Mouse (Mus musculus): ENCODE data around the gene Gas1. TPM values are rescaled to one million over a fixed set of nuclear protein-coding genes. Genes with fewer than 3 reads are reported as not detected.

The Gas1 gene
- polyA plus RNA-seq, 1 experiment, result 25.7 TPM

DNA sequence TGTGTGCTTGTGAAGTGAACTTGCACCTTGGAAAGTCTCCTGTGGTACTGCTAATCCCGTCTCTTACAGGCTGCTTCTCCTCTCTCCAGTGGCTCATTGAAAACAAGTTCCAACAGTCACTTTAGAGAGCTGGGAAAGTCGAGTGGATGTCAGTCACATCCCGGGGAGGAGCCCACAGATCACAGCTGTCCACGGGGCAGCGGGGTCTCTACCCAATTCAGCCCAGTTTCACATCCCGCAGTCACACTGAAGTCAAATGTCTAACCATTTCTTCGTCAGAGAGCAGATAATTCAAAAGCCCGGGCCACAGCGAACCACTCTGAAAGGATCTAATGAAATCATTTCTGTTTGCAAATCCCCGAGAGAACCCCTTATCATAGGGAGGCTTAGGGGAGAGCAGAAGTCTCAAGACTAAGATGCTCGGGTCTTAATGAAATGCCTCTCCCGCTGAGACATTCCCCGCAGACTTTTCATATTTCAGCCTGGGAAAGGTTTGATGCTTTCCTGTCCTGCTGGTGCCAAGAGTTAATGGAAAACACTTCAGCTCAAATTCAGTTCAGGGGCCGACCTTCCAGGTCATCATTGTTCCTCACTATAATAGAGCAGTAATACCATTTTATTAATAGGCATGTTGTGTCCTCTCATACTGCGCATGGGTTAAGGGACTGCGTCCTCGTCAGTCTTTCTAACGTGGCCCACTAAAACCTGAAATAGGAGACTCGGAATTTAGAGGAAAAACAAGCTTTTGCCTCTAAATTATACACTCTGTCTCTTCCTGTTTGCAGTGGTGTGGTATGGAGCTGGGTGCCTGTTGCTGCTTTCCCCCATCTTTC is 20.7 kb downstream of the Gas1 start:
- no peaks in the 10 kb centered on the region for H3K36me3 ChIP-seq (ENCODE audit: control insufficient read depth, insufficient read depth)
- no peaks in the 10 kb centered on the region for H3K79me2 ChIP-seq (ENCODE audit: control insufficient read depth, insufficient read depth)
- no peaks in the 10 kb centered on the region for H3K27me3 ChIP-seq (ENCODE audit: control insufficient read depth, insufficient read depth, insufficient read length)
- no peak overlapping the region for H3K4me2 ChIP-seq (ENCODE audit: low read depth)
- H3K4me3 ChIP-seq, result no peak overlapping the region
- H3ac ChIP-seq (ENCODE audit: control insufficient read depth, insufficient read length), result no peak overlapping the region
- no peak for TF ChIP-seq TCF12 (IDR thresholded peaks at IDR 0.05; ENCODE audit: insufficient read depth, poor library complexity, severe bottlenecking)

DNA sequence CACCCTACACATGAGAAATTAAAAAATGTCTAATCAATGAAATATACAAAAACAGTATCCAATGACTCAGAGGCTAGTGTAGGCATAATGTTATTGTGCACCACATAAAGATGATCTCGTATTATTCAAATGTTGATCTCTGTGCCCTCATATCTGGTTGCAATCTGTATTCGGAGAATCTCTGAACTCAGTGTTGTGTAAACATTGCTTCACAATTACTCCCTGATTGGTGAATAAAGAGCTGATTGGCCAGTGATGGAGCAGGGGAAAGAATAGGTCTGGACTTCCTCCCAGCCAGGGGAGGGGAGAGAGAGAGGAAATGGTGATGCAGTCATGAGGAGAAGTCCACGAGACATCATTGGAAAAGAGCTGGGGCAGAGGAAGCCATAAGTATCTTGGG is 23.0 kb downstream of the Gas1 start:
- TF ChIP-seq CEBPB (IDR thresholded peaks at IDR 0.05; ENCODE audit: insufficient read depth, poor library complexity, severe bottlenecking) (no peak), TCF12 (IDR thresholded peaks at IDR 0.05; ENCODE audit: insufficient read depth, poor library complexity, severe bottlenecking) (no peak), TCF3 (IDR thresholded peaks at IDR 0.05; ENCODE audit: insufficient read length, low read depth) (no peak), MYOD1 (IDR thresholded peaks at IDR 0.05; ENCODE audit: control insufficient read depth in 1 of 3, insufficient read length in 2 of 3, low read depth in 2 of 3) (no peak), MAX (IDR thresholded peaks at IDR 0.05; ENCODE audit: low read depth) (no peak), MYOG (IDR thresholded peaks at IDR 0.05; ENCODE audit: control insufficient read depth in 1 of 3, insufficient read depth in 1 of 3, insufficient read length in 2 of 3, low read depth in 2 of 3) (no peak), USF1 (IDR thresholded peaks at IDR 0.05; ENCODE audit: low read depth) (no peak), REST (IDR thresholded peaks at IDR 0.05; ENCODE audit: insufficient read depth, insufficient read length) (no peak), SRF (IDR thresholded peaks at IDR 0.05; ENCODE audit: control insufficient read depth, insufficient read length, low read depth) (no peak), E2F4 (IDR thresholded peaks at IDR 0.05; ENCODE audit: insufficient read depth) (no peak), POLR2A (IDR thresholded peaks at IDR 0.05; ENCODE audit: insufficient read length, low read depth) (no peak), POLR2AphosphoS2 (IDR thresholded peaks at IDR 0.05; ENCODE audit: insufficient read length, low read depth) (no peak)
- no peak overlapping the region for H3K4me2 ChIP-seq (ENCODE audit: low read depth)
- H3K36me3 ChIP-seq (ENCODE audit: control insufficient read depth, insufficient read depth), result no peaks in the 10 kb centered on the region
- no peak overlapping the region for H3K4me3 ChIP-seq
- H3K79me2 ChIP-seq (ENCODE audit: control insufficient read depth, insufficient read depth), result no peaks in the 10 kb centered on the region
- no peak overlapping the region for H3ac ChIP-seq (ENCODE audit: control insufficient read depth, insufficient read length)
- no peaks in the 10 kb centered on the region for H3K27me3 ChIP-seq (ENCODE audit: control insufficient read depth, insufficient read depth, insufficient read length)

DNA sequence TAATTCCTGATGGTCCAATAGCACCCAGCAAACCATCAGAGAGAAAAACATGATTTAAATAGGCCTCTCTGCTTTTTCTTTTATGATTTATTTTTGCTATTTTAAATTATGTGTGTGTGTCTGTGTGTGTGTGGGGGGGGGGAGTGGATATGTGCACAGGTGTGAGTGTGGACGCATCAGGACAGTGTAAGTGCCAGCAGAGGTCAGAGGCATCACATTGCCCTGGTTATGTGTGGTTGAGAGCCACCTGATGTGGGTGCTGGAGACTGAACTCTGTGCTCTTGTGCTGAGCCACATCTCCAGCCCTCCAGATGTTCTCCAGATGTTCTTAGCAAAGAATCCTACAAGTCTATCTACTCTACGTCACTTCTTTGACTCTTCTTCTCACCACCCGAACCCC is 28.9 kb downstream of the Gas1 start:
- TF ChIP-seq MYOD1 (IDR thresholded peaks at IDR 0.05; ENCODE audit: control insufficient read depth in 1 of 3, insufficient read length in 2 of 3, low read depth in 2 of 3) (no peak), E2F4 (IDR thresholded peaks at IDR 0.05; ENCODE audit: insufficient read depth) (no peak), TCF3 (IDR thresholded peaks at IDR 0.05; ENCODE audit: insufficient read length, low read depth) (no peak), MYOG (IDR thresholded peaks at IDR 0.05; ENCODE audit: control insufficient read depth in 1 of 3, insufficient read depth in 1 of 3, insufficient read length in 2 of 3, low read depth in 2 of 3) (no peak), REST (IDR thresholded peaks at IDR 0.05; ENCODE audit: insufficient read depth, insufficient read length) (no peak), USF1 (IDR thresholded peaks at IDR 0.05; ENCODE audit: low read depth) (no peak), SRF (IDR thresholded peaks at IDR 0.05; ENCODE audit: control insufficient read depth, insufficient read length, low read depth) (no peak), POLR2AphosphoS2 (IDR thresholded peaks at IDR 0.05; ENCODE audit: insufficient read length, low read depth) (no peak), CEBPB (IDR thresholded peaks at IDR 0.05; ENCODE audit: insufficient read depth, poor library complexity, severe bottlenecking) (no peak), MAX (IDR thresholded peaks at IDR 0.05; ENCODE audit: low read depth) (no peak), TCF12 (IDR thresholded peaks at IDR 0.05; ENCODE audit: insufficient read depth, poor library complexity, severe bottlenecking) (no peak), POLR2A (IDR thresholded peaks at IDR 0.05; ENCODE audit: insufficient read length, low read depth) (no peak)
- H3K4me2 ChIP-seq (ENCODE audit: low read depth), result no peak overlapping the region

DNA sequence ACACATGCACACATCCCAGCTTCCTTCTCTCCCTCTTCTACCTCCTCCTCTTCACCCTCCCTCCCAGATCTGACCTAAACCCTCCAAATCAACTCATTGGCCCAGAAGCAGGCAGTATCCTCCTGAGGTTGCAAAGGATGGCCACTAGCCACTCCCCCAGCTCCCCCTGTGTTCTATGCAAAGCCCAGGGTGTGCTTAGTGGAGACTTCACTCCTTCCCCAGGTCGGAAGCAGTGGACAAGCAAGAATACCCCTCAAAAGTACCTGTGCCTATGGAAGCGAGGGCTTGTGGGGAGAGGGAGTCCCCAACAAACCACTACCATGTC is 29.3 kb downstream of the Gas1 start:
- no peak for TF ChIP-seq MYOD1 (IDR thresholded peaks at IDR 0.05; ENCODE audit: control insufficient read depth in 1 of 3, insufficient read length in 2 of 3, low read depth in 2 of 3)
- TF ChIP-seq USF1 (IDR thresholded peaks at IDR 0.05; ENCODE audit: low read depth), result no peak
- no peak for TF ChIP-seq E2F4 (IDR thresholded peaks at IDR 0.05; ENCODE audit: insufficient read depth)
- TF ChIP-seq CEBPB (IDR thresholded peaks at IDR 0.05; ENCODE audit: insufficient read depth, poor library complexity, severe bottlenecking), result no peak
- TF ChIP-seq POLR2AphosphoS2 (IDR thresholded peaks at IDR 0.05; ENCODE audit: insufficient read length, low read depth), result no peak
- no peak for TF ChIP-seq POLR2A (IDR thresholded peaks at IDR 0.05; ENCODE audit: insufficient read length, low read depth)
- TF ChIP-seq SRF (IDR thresholded peaks at IDR 0.05; ENCODE audit: control insufficient read depth, insufficient read length, low read depth), result no peak
- no peak for TF ChIP-seq MYOG (IDR thresholded peaks at IDR 0.05; ENCODE audit: control insufficient read depth in 1 of 3, insufficient read depth in 1 of 3, insufficient read length in 2 of 3, low read depth in 2 of 3)
- TF ChIP-seq REST (IDR thresholded peaks at IDR 0.05; ENCODE audit: insufficient read depth, insufficient read length), result no peak
- no peak for TF ChIP-seq TCF3 (IDR thresholded peaks at IDR 0.05; ENCODE audit: insufficient read length, low read depth)
- TF ChIP-seq TCF12 (IDR thresholded peaks at IDR 0.05; ENCODE audit: insufficient read depth, poor library complexity, severe bottlenecking), result no peak
- no peak for TF ChIP-seq MAX (IDR thresholded peaks at IDR 0.05; ENCODE audit: low read depth)
- Histone ChIP-seq H3K4me2 (ENCODE audit: low read depth) (no peak overlapping the region), H3K79me2 (ENCODE audit: control insufficient read depth, insufficient read depth) (no peaks in the 10 kb centered on the region), H3K36me3 (ENCODE audit: control insufficient read depth, insufficient read depth) (no peaks in the 10 kb centered on the region), H3K27me3 (ENCODE audit: control insufficient read depth, insufficient read depth, insufficient read length) (no peaks in the 10 kb centered on the region), H3ac (ENCODE audit: control insufficient read depth, insufficient read length) (no peak overlapping the region), H3K4me3 (no peak overlapping the region)

More for the DNA sequence above, 28.9 kb downstream of the Gas1 start:
- H3K27me3 ChIP-seq (ENCODE audit: control insufficient read depth, insufficient read depth, insufficient read length), result no peaks in the 10 kb centered on the region
- no peaks in the 10 kb centered on the region for H3K79me2 ChIP-seq (ENCODE audit: control insufficient read depth, insufficient read depth)
- H3ac ChIP-seq (ENCODE audit: control insufficient read depth, insufficient read length), result no peak overlapping the region
- no peaks in the 10 kb centered on the region for H3K36me3 ChIP-seq (ENCODE audit: control insufficient read depth, insufficient read depth)
- no peak overlapping the region for H3K4me3 ChIP-seq

Measured in myocyte (in vitro differentiated cells).